Mouse (Mus musculus): ENCODE data around the gene Wdpcp. TPM values are rescaled to one million over a fixed set of nuclear protein-coding genes. Genes with fewer than 3 reads are reported as not detected.

Wdpcp gene
- polyA plus RNA-seq, 2 experiments: 0.73 to 0.96 TPM

- H3K36me3 ChIP-seq (replicated peaks; ENCODE audit: control insufficient read depth, insufficient read depth, low read depth): peaks cover 7% of the 10 kb centered on the region
- H3K4me3 ChIP-seq (ENCODE audit: insufficient read depth in 1 of 2, low read depth in 2 of 2, low read length in 2 of 2): no peak overlapping the region
Observed at GRCm38 (mm10) chr11:21561347-21561746, 10.7 kb upstream of the Wdpcp start.

DNA sequence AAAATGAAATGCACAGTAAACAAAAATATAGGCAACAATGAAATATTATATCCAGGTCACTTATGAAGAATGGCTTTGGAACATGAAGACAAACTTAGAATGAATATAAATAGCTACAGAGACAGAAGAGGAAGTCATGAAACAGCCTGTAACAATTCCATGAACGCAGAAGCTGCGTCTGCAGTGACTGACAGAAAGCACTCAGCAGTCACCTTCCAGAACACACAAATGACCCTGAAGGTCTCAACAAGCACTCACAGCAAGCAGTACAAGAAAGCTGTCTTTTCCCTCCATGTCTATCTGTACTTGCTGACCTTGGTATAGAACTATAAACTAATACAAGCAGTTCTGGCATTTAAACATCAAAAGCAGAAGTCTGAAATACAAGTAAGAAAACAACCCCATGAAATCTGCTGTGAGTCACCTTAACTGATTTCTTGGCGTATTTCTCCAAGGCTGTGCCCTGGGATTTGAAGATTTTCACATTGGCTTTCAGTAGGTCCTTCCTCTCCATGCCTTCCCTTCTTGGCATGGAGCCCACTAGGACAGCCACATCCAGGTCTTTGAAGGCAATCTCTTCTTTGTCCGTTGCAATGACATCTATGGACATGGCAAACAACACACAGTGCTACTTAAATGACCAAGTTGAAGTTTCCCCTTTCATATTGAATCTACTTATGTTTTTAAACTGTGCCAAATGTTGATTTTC lies 8.3 kb upstream of the Wdpcp start:
- Histone ChIP-seq H3K27me3 (ENCODE audit: control insufficient read depth, insufficient read depth, low read length) (no peaks in the 10 kb centered on the region), H3K4me1 (replicated peaks; ENCODE audit: control insufficient read depth in 2 of 2, insufficient read depth in 2 of 2, low read length in 1 of 2) (no peaks in the 10 kb centered on the region; a peak in 3 of 4 replicates), H3K27ac (no peak overlapping the region), H3K9ac (replicated peaks) (no peak overlapping the region), H3K4me3 (ENCODE audit: insufficient read depth in 1 of 2, low read depth in 2 of 2, low read length in 2 of 2) (no peak overlapping the region), H3K4me2 (ENCODE audit: low read depth) (no peak overlapping the region), H3K36me3 (replicated peaks; ENCODE audit: control insufficient read depth, insufficient read depth, low read depth) (peaks cover 8% of the 10 kb centered on the region), H3K9me3 (ENCODE audit: control insufficient read depth, low read length) (no peaks in the 10 kb centered on the region)
- DNase-seq (ENCODE audit: low read depth in 3 of 3, low spot score in 3 of 3) (no peak), ATAC-seq (ENCODE audit: insufficient read depth) (no peak)
- 66% methylated on average over 4 of the region's 4 CpGs for WGBS (ENCODE audit: insufficient replicate concordance)
- TF ChIP-seq EP300 (IDR thresholded peaks at IDR 0.05; ENCODE audit: low read depth) (no peak), CTCF (IDR thresholded peaks at IDR 0.05; ENCODE audit: low read depth) (no peak)

More at GRCm38 (mm10) chr11:21561347-21561746, 10.7 kb upstream of the Wdpcp start:
- DNase-seq (ENCODE audit: low read depth in 3 of 3, low spot score in 3 of 3): no peak
- TF ChIP-seq EP300 (IDR thresholded peaks at IDR 0.05; ENCODE audit: low read depth) (no peak), CTCF (IDR thresholded peaks at IDR 0.05; ENCODE audit: low read depth) (no peak)
- H3K4me2 ChIP-seq (ENCODE audit: low read depth): no peak overlapping the region
- H3K9ac ChIP-seq (replicated peaks): no peak overlapping the region
- no peaks in the 10 kb centered on the region for H3K27me3 ChIP-seq (ENCODE audit: control insufficient read depth, insufficient read depth, low read length)
- H3K9me3 ChIP-seq (ENCODE audit: control insufficient read depth, low read length): no peaks in the 10 kb centered on the region
- 73% methylated on average over 5 of the region's 5 CpGs for WGBS (ENCODE audit: insufficient replicate concordance)
- no peak for ATAC-seq (ENCODE audit: insufficient read depth)
- H3K27ac ChIP-seq: no peak overlapping the region
- H3K4me1 ChIP-seq (replicated peaks; ENCODE audit: control insufficient read depth in 2 of 2, insufficient read depth in 2 of 2, low read length in 1 of 2): no peaks in the 10 kb centered on the region

- peaks cover 4 to 6% of the 10 kb centered on the region in 2 experiments for H3K4me1 ChIP-seq (replicated peaks; ENCODE audit: control insufficient read depth in 2 of 2, insufficient read depth in 2 of 2, low read length in 1 of 2)
- H3K27ac ChIP-seq: no peak overlapping the region
- DNase-seq (ENCODE audit: low read depth in 3 of 3, low spot score in 3 of 3): no peak
- no peak for ATAC-seq (ENCODE audit: insufficient read depth)
- no peak overlapping the region for H3K4me2 ChIP-seq (ENCODE audit: low read depth)
- WGBS (ENCODE audit: insufficient replicate concordance): 75% methylated on average over 9 of the region's 9 CpGs
- TF ChIP-seq CTCF (IDR thresholded peaks at IDR 0.05; ENCODE audit: low read depth) (no peak), EP300 (IDR thresholded peaks at IDR 0.05; ENCODE audit: low read depth) (no peak)
- no peaks in the 10 kb centered on the region for H3K9me3 ChIP-seq (ENCODE audit: control insufficient read depth, low read length)
- no peak overlapping the region for H3K4me3 ChIP-seq (ENCODE audit: insufficient read depth in 1 of 2, low read depth in 2 of 2, low read length in 2 of 2)
- no peak overlapping the region for H3K9ac ChIP-seq (replicated peaks)
- no peaks in the 10 kb centered on the region for H3K27me3 ChIP-seq (ENCODE audit: control insufficient read depth, insufficient read depth, low read length)
- H3K36me3 ChIP-seq (replicated peaks; ENCODE audit: control insufficient read depth, insufficient read depth, low read depth): peaks cover 2% of the 10 kb centered on the region; the same call in 1 of the 2 replicates
Observed at GRCm38 (mm10) chr11:21564681-21565405, 7.2 kb upstream of the Wdpcp start.

- Histone ChIP-seq H3K27ac (no peak overlapping the region), H3K4me2 (ENCODE audit: low read depth) (no peak overlapping the region), H3K4me3 (ENCODE audit: insufficient read depth in 1 of 2, low read depth in 2 of 2, low read length in 2 of 2) (no peak overlapping the region), H3K4me1 (replicated peaks; ENCODE audit: control insufficient read depth in 2 of 2, insufficient read depth in 2 of 2, low read length in 1 of 2) (peaks cover 4 to 11% of the 10 kb centered on the region in 2 experiments), H3K9ac (replicated peaks) (no peak overlapping the region), H3K36me3 (replicated peaks; ENCODE audit: control insufficient read depth, insufficient read depth, low read depth) (peaks cover 2% of the 10 kb centered on the region; the same call in 1 of the 2 replicates), H3K9me3 (ENCODE audit: control insufficient read depth, low read length) (no peaks in the 10 kb centered on the region), H3K27me3 (ENCODE audit: control insufficient read depth, insufficient read depth, low read length) (no peaks in the 10 kb centered on the region)
- 81% methylated on average over 6 of the region's 6 CpGs for WGBS (ENCODE audit: insufficient replicate concordance)
- no peak for TF ChIP-seq CTCF (IDR thresholded peaks at IDR 0.05; ENCODE audit: low read depth)
- no peak for TF ChIP-seq EP300 (IDR thresholded peaks at IDR 0.05; ENCODE audit: low read depth)
- ATAC-seq (ENCODE audit: insufficient read depth): no peak
- DNase-seq (ENCODE audit: low read depth in 3 of 3, low spot score in 3 of 3): no peak
Observed at GRCm38 (mm10) chr11:21566934-21567333, 5.1 kb upstream of the Wdpcp start.

DNA sequence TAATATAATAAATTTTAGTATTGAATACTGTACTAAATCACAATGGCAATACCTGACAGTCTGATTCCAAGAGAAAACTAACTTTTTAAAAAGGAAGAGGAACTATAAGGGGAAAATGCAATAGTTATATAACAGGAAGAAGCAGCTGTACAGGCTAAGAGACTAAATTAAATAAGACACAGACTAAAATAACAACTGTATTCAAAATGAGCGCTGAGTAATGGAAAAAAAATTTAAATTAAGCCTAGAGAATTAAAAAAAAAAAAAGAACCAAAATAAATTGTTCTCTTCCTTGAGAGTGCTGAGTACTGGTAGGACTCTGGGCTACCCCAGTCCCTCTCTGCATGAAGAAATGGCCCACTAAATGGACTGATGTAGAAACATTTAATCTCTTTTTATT lies 4.3 kb upstream of the Wdpcp start:
- Histone ChIP-seq H3K36me3 (replicated peaks; ENCODE audit: control insufficient read depth, insufficient read depth, low read depth) (peaks cover 2% of the 10 kb centered on the region; the same call in 1 of the 2 replicates), H3K4me1 (replicated peaks; ENCODE audit: control insufficient read depth in 2 of 2, insufficient read depth in 2 of 2, low read length in 1 of 2) (peaks cover 6 to 11% of the 10 kb centered on the region in 2 experiments), H3K27ac (no peak overlapping the region), H3K9me3 (ENCODE audit: control insufficient read depth, low read length) (no peaks in the 10 kb centered on the region), H3K4me2 (ENCODE audit: low read depth) (no peak overlapping the region), H3K9ac (replicated peaks) (no peak overlapping the region), H3K27me3 (ENCODE audit: control insufficient read depth, insufficient read depth, low read length) (no peaks in the 10 kb centered on the region), H3K4me3 (ENCODE audit: insufficient read depth in 1 of 2, low read depth in 2 of 2, low read length in 2 of 2) (no peak overlapping the region)
- WGBS (ENCODE audit: insufficient replicate concordance): 61% methylated on average over 1 of the region's 1 CpGs
- ATAC-seq (ENCODE audit: insufficient read depth) (no peak), DNase-seq (ENCODE audit: low read depth in 3 of 3, low spot score in 3 of 3) (no peak)
- TF ChIP-seq EP300 (IDR thresholded peaks at IDR 0.05; ENCODE audit: low read depth): no peak
- no peak for TF ChIP-seq CTCF (IDR thresholded peaks at IDR 0.05; ENCODE audit: low read depth)
